Mouse (Mus musculus): ENCODE results near the gene Gal3st2.
"Not testable (repeated sequence)": the region's sequence is repeated elsewhere in the genome, so short reads cannot be mapped to it uniquely, and the experiment has no call there.

DNA sequence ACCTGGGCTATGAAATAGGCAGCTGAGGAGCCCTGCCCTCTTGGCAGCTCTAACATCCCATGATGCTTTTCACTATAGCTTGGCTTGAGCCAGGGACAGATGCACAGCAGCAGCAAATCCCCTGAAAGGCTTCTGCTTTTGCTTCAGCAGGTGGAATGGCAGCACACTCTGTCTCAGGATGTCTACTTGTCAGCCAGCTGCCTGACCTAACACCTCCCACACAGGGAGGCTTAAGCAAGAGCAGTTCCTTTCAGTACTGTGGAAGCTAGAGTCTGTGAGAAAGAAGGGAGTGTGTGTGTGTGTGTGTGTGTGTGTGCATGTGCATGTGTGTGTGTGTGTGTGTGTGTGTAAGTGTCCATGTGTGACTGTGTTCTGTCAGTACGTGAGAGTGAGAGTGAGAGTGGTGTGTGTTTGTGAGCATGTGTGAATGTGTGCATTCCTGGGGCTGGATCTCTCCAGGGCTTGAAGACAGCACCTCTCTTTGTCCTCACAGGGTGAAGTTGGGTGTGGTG lies 10.5 kb downstream of the Gal3st2 start:
- not testable (repeated sequence) for TF ChIP-seq CTCF (conservative IDR thresholded peaks at IDR 0.05; ENCODE audit: low read length); POU5F1 (IDR thresholded peaks at IDR 0.05; ENCODE audit: borderline replicate concordance, low read length); NANOG (IDR thresholded peaks at IDR 0.05; ENCODE audit: borderline replicate concordance, low read length)

All from E14TG2a.4 (cell line).